Mouse (Mus musculus): Measurements from ENCODE around the gene Sept12. TPM values are rescaled to one million over a fixed set of nuclear protein-coding genes. Genes with fewer than 3 reads are reported as not detected.
A peak's percentile ranks its signal among the peaks of the same experiment; 100 is the strongest.

Sept12 gene
- polyA plus RNA-seq (2014; fragmentation: Nextera tagmentation; extraction: Ambion mirVana) = not detected in 2 replicates

DNA sequence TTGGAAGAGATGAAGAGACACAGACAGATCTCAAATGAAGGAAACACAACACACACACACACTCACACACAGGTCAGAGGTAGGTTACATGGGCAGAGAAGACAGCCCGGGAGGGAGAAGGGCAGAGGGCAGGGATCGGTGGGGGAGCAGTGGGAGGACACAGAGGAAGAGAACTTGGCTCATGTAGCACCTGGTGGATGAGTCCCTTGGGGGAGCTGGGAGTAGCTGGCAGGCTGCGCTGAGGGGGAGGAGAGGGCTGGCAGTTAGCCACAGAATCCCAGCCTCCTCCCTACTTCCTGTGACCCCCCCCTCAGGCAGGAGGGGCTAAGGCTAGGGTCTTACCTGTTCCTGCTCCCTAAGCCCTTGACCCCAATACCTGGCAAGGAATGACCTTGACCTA lies at the start of gene Sept12:
Gene Sept12, minus strand, starts transcription at position 300 of the 400 bp plus-strand sequence.
- H3K4me3 ChIP-seq (ENCODE audit: control insufficient read depth in 1 of 2, insufficient read depth in 1 of 2, low read depth in 1 of 2, low read length in 2 of 2) = no peak within 1 kb of the TSS
- no peaks in the 10 kb centered on the region for H3K27me3 ChIP-seq (ENCODE audit: control insufficient read depth, insufficient read depth, low read length)
- no peaks in the 10 kb centered on the region for H3K36me3 ChIP-seq (ENCODE audit: control insufficient read depth, insufficient read depth, low read length)
- H3K4me1 ChIP-seq (ENCODE audit: control insufficient read depth in 2 of 2, insufficient read depth in 2 of 2, low read length in 2 of 2) = peaks cover 4 to 6% of the 10 kb centered on the region in 2 experiments; a peak in 2 of 4 replicates
- no peak within 1 kb of the TSS for H3K9ac ChIP-seq (ENCODE audit: low read length)
- H3K27ac ChIP-seq (replicated peaks in 1 of 2; ENCODE audit: control insufficient read depth in 1 of 2, insufficient read depth in 1 of 2, low read depth in 2 of 2, low read length in 2 of 2) = no peak within 1 kb of the TSS
- WGBS = 24% methylated on average over 3 of the region's 3 CpGs
- H3K4me2 ChIP-seq (ENCODE audit: low read length) = no peak within 1 kb of the TSS
- no peaks in the 10 kb centered on the region for H3K9me3 ChIP-seq (ENCODE audit: control insufficient read depth, low read length)
- 0 out of 2 replicates have a peak, but pooled peaks have one; percentile 35 for ATAC-seq (ENCODE audit: insufficient number of reproducible peaks, insufficient read depth, low FRiP score, low read depth)

DNA sequence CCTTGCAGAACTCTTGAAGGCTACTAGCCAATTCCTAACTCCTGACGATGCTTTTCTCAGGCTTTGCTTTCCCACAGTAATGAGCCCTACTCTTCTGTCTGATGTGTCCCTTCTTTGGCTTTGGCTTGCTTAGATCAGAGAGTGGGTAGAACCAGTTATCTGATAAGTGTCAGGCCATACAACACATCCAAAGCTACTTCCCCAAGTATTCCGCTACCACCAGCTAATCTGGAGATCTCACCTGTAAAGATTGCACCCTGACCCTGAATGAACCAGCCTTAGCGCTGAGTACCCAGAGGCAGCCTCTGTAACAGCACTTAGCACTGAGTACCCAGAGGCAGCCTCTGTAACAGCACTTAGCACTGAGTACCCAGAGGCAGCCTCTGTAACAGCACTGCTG lies 47.7 kb upstream of the Sept12 start:
- ATAC-seq (ENCODE audit: insufficient number of reproducible peaks, insufficient read depth, low FRiP score, low read depth) = no peak
- no peak overlapping the region for H3K27ac ChIP-seq (replicated peaks in 1 of 2; ENCODE audit: control insufficient read depth in 1 of 2, insufficient read depth in 1 of 2, low read depth in 2 of 2, low read length in 2 of 2)

DNA sequence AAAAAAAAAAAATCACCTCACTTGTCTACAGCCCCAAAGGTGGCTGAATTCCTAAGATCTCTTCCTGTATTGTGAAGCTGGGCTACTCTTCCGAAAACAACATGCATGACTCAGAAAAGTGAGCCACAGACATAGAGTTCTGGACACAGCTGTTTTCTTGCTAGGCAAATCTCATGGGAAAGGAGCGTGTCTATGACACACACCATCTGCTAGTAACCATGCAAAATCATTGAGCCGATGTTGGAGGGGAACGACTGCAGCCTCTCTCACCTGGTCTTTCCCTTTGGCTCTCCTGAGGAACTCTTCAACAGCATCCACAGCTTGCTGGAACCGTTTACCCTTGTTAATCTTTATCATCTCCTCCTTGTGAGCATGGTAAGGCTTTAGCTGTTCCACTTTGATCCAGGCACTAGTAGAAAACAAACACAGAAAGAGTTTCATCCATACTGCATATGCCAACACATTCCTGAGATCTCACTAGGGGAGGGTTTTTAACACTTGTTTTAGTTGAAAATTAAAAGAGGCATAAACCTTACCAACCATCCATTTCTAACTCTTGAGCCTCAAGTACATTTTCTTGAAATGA lies 39.1 kb upstream of the Sept12 start:
- Histone ChIP-seq H3K9me3 (ENCODE audit: control insufficient read depth, low read length) (no peaks in the 10 kb centered on the region), H3K36me3 (ENCODE audit: control insufficient read depth, insufficient read depth, low read length) (peaks cover 100% of the 10 kb centered on the region), H3K9ac (ENCODE audit: low read length) (no peak overlapping the region), H3K27ac (replicated peaks in 1 of 2; ENCODE audit: control insufficient read depth in 1 of 2, insufficient read depth in 1 of 2, low read depth in 2 of 2, low read length in 2 of 2) (no peak overlapping the region), H3K4me2 (ENCODE audit: low read length) (no peak overlapping the region), H3K4me3 (ENCODE audit: control insufficient read depth in 1 of 2, insufficient read depth in 1 of 2, low read depth in 1 of 2, low read length in 2 of 2) (no peak overlapping the region), H3K4me1 (ENCODE audit: control insufficient read depth in 2 of 2, insufficient read depth in 2 of 2, low read length in 2 of 2) (no peaks in the 10 kb centered on the region), H3K27me3 (ENCODE audit: control insufficient read depth, insufficient read depth, low read length) (no peaks in the 10 kb centered on the region)
- WGBS = 81% methylated on average over 5 of the region's 5 CpGs
- ATAC-seq (ENCODE audit: insufficient number of reproducible peaks, insufficient read depth, low FRiP score, low read depth) = no peak

More for the DNA sequence above, 47.7 kb upstream of the Sept12 start:
- H3K9ac ChIP-seq (ENCODE audit: low read length) = no peak overlapping the region
- H3K4me3 ChIP-seq (ENCODE audit: control insufficient read depth in 1 of 2, insufficient read depth in 1 of 2, low read depth in 1 of 2, low read length in 2 of 2) = no peak overlapping the region
- no peaks in the 10 kb centered on the region for H3K9me3 ChIP-seq (ENCODE audit: control insufficient read depth, low read length)
- no peaks in the 10 kb centered on the region for H3K27me3 ChIP-seq (ENCODE audit: control insufficient read depth, insufficient read depth, low read length)
- WGBS = 92% methylated on average over 3 of the region's 3 CpGs
- peaks cover 75% of the 10 kb centered on the region for H3K36me3 ChIP-seq (ENCODE audit: control insufficient read depth, insufficient read depth, low read length)
- H3K4me2 ChIP-seq (ENCODE audit: low read length) = no peak overlapping the region
- peaks cover 2 to 12% of the 10 kb centered on the region in 2 experiments; a peak in 3 of 4 replicates for H3K4me1 ChIP-seq (ENCODE audit: control insufficient read depth in 2 of 2, insufficient read depth in 2 of 2, low read length in 2 of 2)

DNA sequence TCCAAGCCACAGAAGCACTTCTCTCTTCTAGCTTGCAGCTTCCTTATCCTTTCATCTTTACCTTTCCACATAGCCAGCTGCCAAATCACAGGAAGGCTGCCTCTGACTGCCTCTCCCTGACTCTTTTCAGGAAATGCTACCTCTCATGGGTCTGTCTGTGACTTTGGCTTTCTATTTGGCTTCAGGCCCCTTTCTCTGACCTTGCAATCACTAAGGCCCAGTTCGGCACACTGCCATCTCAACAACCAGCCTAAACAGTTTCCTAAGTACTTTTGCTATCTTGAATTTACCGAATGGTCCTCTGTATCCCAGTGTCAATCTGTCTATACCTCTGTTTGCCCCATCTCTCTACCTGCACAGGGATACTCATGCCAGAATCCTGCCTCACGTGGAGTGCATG lies 37.9 kb upstream of the Sept12 start:
- ATAC-seq (ENCODE audit: insufficient number of reproducible peaks, insufficient read depth, low FRiP score, low read depth) = no peak
- no peaks in the 10 kb centered on the region for H3K9me3 ChIP-seq (ENCODE audit: control insufficient read depth, low read length)
- H3K27ac ChIP-seq (replicated peaks in 1 of 2; ENCODE audit: control insufficient read depth in 1 of 2, insufficient read depth in 1 of 2, low read depth in 2 of 2, low read length in 2 of 2) = no peak overlapping the region
- WGBS = 93% methylated on average over 3 of the region's 3 CpGs
- no peak overlapping the region for H3K9ac ChIP-seq (ENCODE audit: low read length)
- no peak overlapping the region for H3K4me3 ChIP-seq (ENCODE audit: control insufficient read depth in 1 of 2, insufficient read depth in 1 of 2, low read depth in 1 of 2, low read length in 2 of 2)
- H3K4me2 ChIP-seq (ENCODE audit: low read length) = no peak overlapping the region
- no peaks in the 10 kb centered on the region for H3K27me3 ChIP-seq (ENCODE audit: control insufficient read depth, insufficient read depth, low read length)
- H3K36me3 ChIP-seq (ENCODE audit: control insufficient read depth, insufficient read depth, low read length) = peaks cover 100% of the 10 kb centered on the region
- no peaks in the 10 kb centered on the region for H3K4me1 ChIP-seq (ENCODE audit: control insufficient read depth in 2 of 2, insufficient read depth in 2 of 2, low read length in 2 of 2)

DNA sequence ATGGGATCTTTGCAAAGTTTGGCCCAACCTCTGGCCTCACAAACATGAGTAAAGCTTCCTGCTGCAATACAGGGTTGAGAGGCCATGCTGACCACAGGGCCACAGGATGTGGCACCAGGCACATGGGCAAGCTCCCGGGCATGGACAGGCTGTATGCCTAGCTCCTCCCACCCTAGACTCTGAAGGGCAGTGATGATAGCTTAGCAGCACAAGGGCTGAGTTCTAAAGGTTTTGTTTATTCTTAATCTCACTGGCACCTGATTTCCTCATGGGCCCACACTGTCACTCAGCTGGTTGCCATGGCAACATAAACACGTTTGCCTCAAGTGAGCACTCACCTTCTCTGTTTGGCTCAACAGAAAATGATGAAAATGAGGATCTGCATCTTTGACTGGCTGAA lies 32.2 kb upstream of the Sept12 start:
- peaks cover 100% of the 10 kb centered on the region for H3K36me3 ChIP-seq (ENCODE audit: control insufficient read depth, insufficient read depth, low read length)
- ATAC-seq (ENCODE audit: insufficient number of reproducible peaks, insufficient read depth, low FRiP score, low read depth) = no peak
- no peak overlapping the region for H3K4me2 ChIP-seq (ENCODE audit: low read length)
- no peak overlapping the region for H3K9ac ChIP-seq (ENCODE audit: low read length)
- H3K9me3 ChIP-seq (ENCODE audit: control insufficient read depth, low read length) = no peaks in the 10 kb centered on the region
- no peak overlapping the region for H3K4me3 ChIP-seq (ENCODE audit: control insufficient read depth in 1 of 2, insufficient read depth in 1 of 2, low read depth in 1 of 2, low read length in 2 of 2)
- 64% methylated on average over 2 of the region's 2 CpGs for WGBS
- H3K27me3 ChIP-seq (ENCODE audit: control insufficient read depth, insufficient read depth, low read length) = no peaks in the 10 kb centered on the region
- no peak overlapping the region for H3K27ac ChIP-seq (replicated peaks in 1 of 2; ENCODE audit: control insufficient read depth in 1 of 2, insufficient read depth in 1 of 2, low read depth in 2 of 2, low read length in 2 of 2)
- no peaks in the 10 kb centered on the region for H3K4me1 ChIP-seq (ENCODE audit: control insufficient read depth in 2 of 2, insufficient read depth in 2 of 2, low read length in 2 of 2)

DNA sequence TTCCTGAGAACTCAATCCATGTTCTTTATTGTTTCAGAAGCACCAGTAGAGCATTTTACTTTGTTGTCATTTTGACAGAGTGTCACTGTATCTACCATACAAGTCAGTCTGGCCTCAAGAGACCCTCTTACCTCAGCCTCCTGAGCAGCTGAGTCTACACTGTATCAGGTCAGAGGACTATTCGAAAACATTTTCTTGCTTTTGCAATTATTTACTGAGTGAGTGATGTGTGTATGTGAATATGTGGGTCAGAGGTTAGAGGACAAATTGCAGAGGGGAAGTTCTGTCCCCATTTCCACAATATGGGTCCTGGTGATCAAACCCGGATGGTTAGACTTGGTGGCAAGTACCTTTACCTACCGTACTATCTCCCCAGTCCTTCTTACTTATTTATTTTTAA lies 26.4 kb upstream of the Sept12 start:
- no peak overlapping the region for H3K27ac ChIP-seq (replicated peaks in 1 of 2; ENCODE audit: control insufficient read depth in 1 of 2, insufficient read depth in 1 of 2, low read depth in 2 of 2, low read length in 2 of 2)
- H3K4me2 ChIP-seq (ENCODE audit: low read length) = no peak overlapping the region
- H3K4me3 ChIP-seq (ENCODE audit: control insufficient read depth in 1 of 2, insufficient read depth in 1 of 2, low read depth in 1 of 2, low read length in 2 of 2) = no peak overlapping the region
- H3K9me3 ChIP-seq (ENCODE audit: control insufficient read depth, low read length) = no peaks in the 10 kb centered on the region
- H3K27me3 ChIP-seq (ENCODE audit: control insufficient read depth, insufficient read depth, low read length) = no peaks in the 10 kb centered on the region
- no peaks in the 10 kb centered on the region for H3K4me1 ChIP-seq (ENCODE audit: control insufficient read depth in 2 of 2, insufficient read depth in 2 of 2, low read length in 2 of 2)
- no peak overlapping the region for H3K9ac ChIP-seq (ENCODE audit: low read length)
- 93% methylated on average over 3 of the region's 3 CpGs for WGBS
- ATAC-seq (ENCODE audit: insufficient number of reproducible peaks, insufficient read depth, low FRiP score, low read depth) = no peak
- peaks cover 100% of the 10 kb centered on the region for H3K36me3 ChIP-seq (ENCODE audit: control insufficient read depth, insufficient read depth, low read length)

DNA sequence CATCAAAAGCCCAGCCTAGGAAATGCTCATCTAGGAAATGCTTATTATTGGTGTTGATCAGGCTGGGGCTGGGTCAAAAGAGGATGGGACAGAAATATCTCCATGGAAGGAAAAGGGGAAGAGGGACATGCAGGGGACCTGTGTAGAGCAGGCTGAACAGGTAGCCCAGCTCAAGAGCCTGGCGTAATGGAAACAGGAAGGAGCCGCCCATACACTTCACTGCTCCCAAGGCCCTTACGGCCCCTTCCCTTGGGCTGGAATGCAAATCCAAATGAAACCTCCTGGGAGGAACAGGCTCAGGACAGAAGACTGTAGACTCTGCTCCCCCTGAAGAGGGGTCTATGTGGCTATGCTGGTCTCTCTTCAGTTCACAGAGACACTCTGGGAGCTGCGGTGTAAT lies 16.9 kb upstream of the Sept12 start:
- H3K4me1 ChIP-seq (ENCODE audit: control insufficient read depth in 2 of 2, insufficient read depth in 2 of 2, low read length in 2 of 2) = peaks cover 5 to 9% of the 10 kb centered on the region in 2 experiments; a peak in 3 of 4 replicates
- H3K36me3 ChIP-seq (ENCODE audit: control insufficient read depth, insufficient read depth, low read length) = peaks cover 55% of the 10 kb centered on the region
- 83% methylated on average over 4 of the region's 4 CpGs for WGBS
- H3K4me3 ChIP-seq (ENCODE audit: control insufficient read depth in 1 of 2, insufficient read depth in 1 of 2, low read depth in 1 of 2, low read length in 2 of 2) = no peak overlapping the region
- no peaks in the 10 kb centered on the region for H3K27me3 ChIP-seq (ENCODE audit: control insufficient read depth, insufficient read depth, low read length)
- H3K27ac ChIP-seq (replicated peaks in 1 of 2; ENCODE audit: control insufficient read depth in 1 of 2, insufficient read depth in 1 of 2, low read depth in 2 of 2, low read length in 2 of 2) = no peak overlapping the region
- ATAC-seq (ENCODE audit: insufficient number of reproducible peaks, insufficient read depth, low FRiP score, low read depth) = no peak
- no peaks in the 10 kb centered on the region for H3K9me3 ChIP-seq (ENCODE audit: control insufficient read depth, low read length)
- H3K9ac ChIP-seq (ENCODE audit: low read length) = no peak overlapping the region
- H3K4me2 ChIP-seq (ENCODE audit: low read length) = no peak overlapping the region

Data from heart, embryonic 14.5 days (tissue).